Comparison of ENCODE assay signal across 8 mouse cellular contexts in genomic region chr12:21318143-21318895, GRCm38 (mm10). TPM values are rescaled to one million over a fixed set of nuclear protein-coding genes. Genes with fewer than 3 reads are reported as not detected.
DNase-seq lines count a peak whose midpoint lies in the region; TF ChIP-seq lines count a peak whose summit lies in the region.

No protein-coding gene starts in this region.

- intact Hi-C loops in heart, postnatal 25 days (cut with DNase I), result loop anchor here (5.0 to 10.0 kb wide), 3 partner anchors 54 to 296 kb away; partner anchors contain the start of gene Adam17

- H3K36me3 ChIP-seq in liver, adult 2 months (ENCODE audit: control insufficient read depth, insufficient read depth, low read length), result peaks cover 15% of the 10 kb centered on the region

- TF ChIP-seq CTCF in liver, adult 2 months (IDR thresholded peaks at IDR 0.05; ENCODE audit: low read depth, low read length), result peak; percentile 80

- no peaks in the 10 kb centered on the region for H3K79me2 ChIP-seq in liver, adult 2 months (ENCODE audit: control insufficient read depth, insufficient read depth, low read length)

- H3K4me3 ChIP-seq in liver, adult 2 months (ENCODE audit: insufficient read depth, low read depth, low read length), result no peak overlapping the region

- WGBS in liver, adult 2 months, result 77% methylated on average over 12 of the region's 12 CpGs

- no peak for TF ChIP-seq POLR2A in liver, adult 2 months (IDR thresholded peaks at IDR 0.05; ENCODE audit: extremely low read depth, insufficient read depth, low read length)

- H3K27ac ChIP-seq in liver, adult 2 months (replicated peaks; ENCODE audit: insufficient read depth, low read depth, low read length), result no peak overlapping the region

- peak; percentile 66 to 67 for DNase-seq in left cerebral cortex, adult 18-20 months (ENCODE audit: low spot score in 2 of 2)
- no peak for DNase-seq in left cerebral cortex, adult 11 months (ENCODE audit: low spot score)
- DNase-seq in T-cell, adult 2 months (ENCODE audit: low spot score), result peak; percentile 77
- DNase-seq in cerebellum, postnatal 25 days, result peak; percentile 68 to 84
- peak; percentile 18 for DNase-seq in heart, postnatal 25 days (ENCODE audit: low spot score)
- peak; percentile 54 for DNase-seq in liver, adult 2 months (ENCODE audit: extremely low read depth, low read depth, low spot score)
- peak; percentile 71 for DNase-seq in retina, embryonic 14.5 days (ENCODE audit: low spot score)
- peak; percentile 93 for DNase-seq in thymus, postnatal 4 days

- no peak overlapping the region for H3K9ac ChIP-seq in liver, adult 2 months (ENCODE audit: low read depth, low read length)

- peaks cover 23% of the 10 kb centered on the region for H3K4me1 ChIP-seq in liver, adult 2 months (ENCODE audit: control insufficient read depth, insufficient read depth, low read length)

- no peaks in the 10 kb centered on the region for H3K27me3 ChIP-seq in liver, adult 2 months (ENCODE audit: control insufficient read depth, insufficient read depth, low read length)

RNA-seq across cellular contexts. Expression of gene Iah1, which starts 2.1 kb away (rescaled TPM):
- total RNA-seq in left cerebral cortex, adult 18-20 months (2021), result 10 to 100 TPM; 12.3 to 13.0 TPM
- 10 to 100 TPM; 12.6 to 15.7 TPM for total RNA-seq in heart, postnatal 25 days (2021)
- 258 and 346 TPM in 2 replicates for total RNA-seq in liver, adult 2 months (2014; rRNA removed)
- 330 and 339 TPM in 2 replicates for polyA plus RNA-seq in liver, adult 2 months (2012; rRNA removed)

RNA-seq across cellular contexts. Expression of gene Itgb1bp1, which starts 32.2 kb away (rescaled TPM):
- total RNA-seq in left cerebral cortex, adult 18-20 months (2021), result 10 to 100 TPM; 41.1 to 43.1 TPM
- 10 to 100 TPM; 40.9 to 49.7 TPM for total RNA-seq in heart, postnatal 25 days (2021)
- 17.3 and 26.4 TPM in 2 replicates for total RNA-seq in liver, adult 2 months (2014; rRNA removed)
- 7.0 and 8.3 TPM in 2 replicates for polyA plus RNA-seq in liver, adult 2 months (2012; rRNA removed)

RNA-seq across cellular contexts. Expression of gene Cpsf3, which starts 33.1 kb away (rescaled TPM):
- 10 to 100 TPM; 44.4 to 48.8 TPM for total RNA-seq in left cerebral cortex, adult 18-20 months (2021)
- total RNA-seq in heart, postnatal 25 days (2021), result 10 to 100 TPM; 33.8 to 34.5 TPM
- 28.7 and 34.1 TPM in 2 replicates for total RNA-seq in liver, adult 2 months (2014; rRNA removed)
- 14.7 and 16.1 TPM in 2 replicates for polyA plus RNA-seq in liver, adult 2 months (2012; rRNA removed)

RNA-seq across cellular contexts. Expression of gene Adam17, which starts 55.1 kb away (rescaled TPM):
- 10 to 100 TPM; 14.1 to 15.4 TPM for total RNA-seq in left cerebral cortex, adult 18-20 months (2021)
- total RNA-seq in heart, postnatal 25 days (2021), result 10 to 100 TPM; 48.9 to 58.5 TPM
- 14.7 and 16.7 TPM in 2 replicates for total RNA-seq in liver, adult 2 months (2014; rRNA removed)
- 9.5 and 10.5 TPM in 2 replicates for polyA plus RNA-seq in liver, adult 2 months (2012; rRNA removed)

Comparison
In these comparisons a context has a peak if more than half of its experiments do, and no peak if none do; other contexts are left out.
1. RNA of gene Iah1, which starts 2.1 kb away (total RNA-seq): 258 to 346 TPM in liver, adult 2 months; 12.6 to 15.7 TPM in heart, postnatal 25 days and 12.3 to 13.0 TPM in left cerebral cortex, adult 18-20 months; every median in the first group is over 10 times any median in the second.